Mouse (Mus musculus): Measurements from ENCODE around the gene Spag6. TPM values are rescaled to one million over a fixed set of nuclear protein-coding genes. Genes with fewer than 3 reads are reported as not detected.

The Spag6 gene
- polyA plus RNA-seq, 1 experiment from 2014 or later = not detected

DNA sequence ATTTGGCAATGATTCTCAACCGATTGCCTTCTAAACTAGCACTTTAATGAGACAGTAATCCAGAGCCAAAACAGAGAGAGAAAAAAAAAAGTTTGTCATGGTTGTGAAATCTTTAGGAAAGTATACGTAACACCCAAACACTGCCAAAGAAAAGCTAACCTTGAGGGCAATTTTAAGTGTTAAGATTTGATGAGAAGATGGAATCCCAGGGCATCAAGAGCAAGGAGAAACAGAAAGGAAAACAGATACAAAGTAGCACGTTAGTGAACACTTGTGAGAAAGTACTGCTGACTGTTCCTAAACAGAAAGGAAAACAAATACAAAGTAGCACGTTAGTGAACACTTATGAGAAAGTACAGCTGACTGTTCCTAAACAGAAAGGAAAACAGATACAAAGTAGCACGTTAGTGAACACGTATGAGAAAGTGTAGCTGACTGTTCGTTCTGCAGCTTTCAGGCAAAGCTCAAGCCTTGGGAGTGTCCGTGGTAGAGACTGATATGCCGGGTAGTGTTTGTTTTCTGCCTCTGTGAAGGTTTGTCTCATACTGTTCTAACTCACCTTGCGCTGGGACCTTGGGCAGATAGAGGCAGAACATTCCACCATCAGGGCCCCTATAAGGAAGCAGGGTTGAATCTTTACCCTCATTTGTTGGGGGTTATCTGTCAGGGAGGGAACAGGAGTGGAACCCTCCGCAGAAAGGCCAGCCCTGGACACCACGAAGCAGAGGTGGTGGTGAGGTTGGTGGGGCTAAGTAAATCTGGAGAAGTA, 71.8 kb downstream of the Spag6 start:
- 13% methylated on average over 12 of the region's 12 CpGs for WGBS (ENCODE audit: insufficient replicate concordance)
- ATAC-seq (no peak), DNase-seq (peak; percentile 15)
- H3K27me3 ChIP-seq (ENCODE audit: insufficient read depth, low read length) = no peaks in the 10 kb centered on the region
- H3K36me3 ChIP-seq (replicated peaks; ENCODE audit: insufficient read depth, low read length) = no peaks in the 10 kb centered on the region
- H3K4me2 ChIP-seq (ENCODE audit: low read depth, low read length) = peak overlapping the region; percentile 88
- peak overlapping the region; percentile 77; the same call in 1 of the 2 replicates for H3K9ac ChIP-seq (replicated peaks)
- no peak for TF ChIP-seq CTCF (IDR thresholded peaks at IDR 0.05; ENCODE audit: low read depth)
- H3K4me1 ChIP-seq (ENCODE audit: insufficient read depth) = 0 out of 2 replicates have a peak, but pooled peaks cover 7% of the 10 kb centered on the region
- no peaks in the 10 kb centered on the region for H3K9me3 ChIP-seq (ENCODE audit: low read length)
- H3K27ac ChIP-seq (ENCODE audit: low read depth) = 0 out of 2 replicates have a peak overlapping the region, but pooled peaks have one; percentile 24
- peak overlapping the region; percentile 72 for H3K4me3 ChIP-seq (ENCODE audit: low read depth, low read length)

DNA sequence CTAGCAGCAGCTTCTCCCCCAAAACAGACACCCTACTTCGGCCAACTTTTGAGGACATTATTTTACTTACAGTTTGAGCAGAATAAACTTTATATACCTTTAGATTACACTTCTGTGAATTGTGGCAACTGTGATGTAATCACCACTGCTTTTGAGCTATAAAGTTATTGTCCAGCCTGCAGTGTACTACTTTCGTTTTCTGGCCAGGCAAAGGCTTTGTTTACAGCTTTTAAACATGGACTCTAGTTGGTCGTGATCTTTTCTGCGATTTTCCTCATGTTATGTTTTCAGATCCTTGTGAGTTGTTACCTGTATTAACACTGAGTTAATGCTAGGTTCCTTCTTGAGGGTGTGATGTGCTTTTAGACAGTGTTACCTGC, 72.6 kb downstream of the Spag6 start:
- Histone ChIP-seq H3K27ac (ENCODE audit: low read depth) (peak overlapping the region; percentile 87), H3K9ac (replicated peaks) (peak overlapping the region; percentile 77), H3K4me2 (ENCODE audit: low read depth, low read length) (peak overlapping the region; percentile 88), H3K4me1 (ENCODE audit: insufficient read depth) (0 out of 2 replicates have a peak, but pooled peaks cover 7% of the 10 kb centered on the region), H3K27me3 (ENCODE audit: insufficient read depth, low read length) (no peaks in the 10 kb centered on the region), H3K9me3 (ENCODE audit: low read length) (no peaks in the 10 kb centered on the region), H3K36me3 (replicated peaks; ENCODE audit: insufficient read depth, low read length) (no peaks in the 10 kb centered on the region), H3K4me3 (ENCODE audit: low read depth, low read length) (peak overlapping the region; percentile 72)
- no peak for TF ChIP-seq EP300 (IDR thresholded peaks at IDR 0.05; ENCODE audit: low read depth)
- WGBS (ENCODE audit: insufficient replicate concordance) = 24% methylated on average over 4 of the region's 4 CpGs
- no peak; the same call in 1 of the 2 replicates for ATAC-seq
- no peak for DNase-seq

DNA sequence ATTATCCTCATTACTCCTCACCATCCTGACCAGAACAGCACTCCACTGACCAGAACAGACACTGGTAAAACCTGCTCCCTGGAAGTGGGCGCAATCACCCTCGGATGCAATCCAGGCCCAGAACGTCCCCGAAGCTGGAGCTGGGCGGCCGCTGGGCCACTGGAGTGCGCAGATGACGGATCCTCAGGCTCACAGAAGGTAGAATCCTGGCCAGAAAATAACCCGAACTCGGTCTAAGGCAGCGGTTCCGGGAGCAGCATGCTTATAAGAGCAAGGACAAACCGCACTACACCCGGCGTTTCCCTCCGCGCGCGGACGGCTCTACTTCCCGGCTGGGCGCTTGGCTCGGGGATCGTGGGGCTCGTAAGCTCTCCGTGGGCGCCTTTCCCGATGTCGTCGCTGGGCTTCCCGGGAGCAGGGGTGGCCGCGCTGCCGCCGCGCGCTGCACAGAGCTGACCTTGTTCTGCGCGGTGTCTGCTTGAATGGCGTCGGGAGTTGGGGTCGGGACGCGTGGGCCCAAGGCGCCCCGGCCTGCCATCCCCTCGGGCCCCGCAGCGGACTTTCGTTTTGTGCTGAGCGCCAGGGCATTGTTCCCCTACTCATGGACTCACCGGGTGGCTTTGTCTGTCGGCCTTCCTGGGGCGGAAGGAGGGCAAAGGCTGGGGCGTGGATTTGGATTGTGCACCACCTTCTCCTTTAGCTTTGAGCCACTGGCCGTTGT, 73.1 kb downstream of the Spag6 start:
- no peaks in the 10 kb centered on the region for H3K36me3 ChIP-seq (replicated peaks; ENCODE audit: insufficient read depth, low read length)
- TF ChIP-seq CTCF (IDR thresholded peaks at IDR 0.05; ENCODE audit: low read depth) (no peak), EP300 (IDR thresholded peaks at IDR 0.05; ENCODE audit: low read depth) (no peak)
- no peaks in the 10 kb centered on the region for H3K9me3 ChIP-seq (ENCODE audit: low read length)
- peak overlapping the region; percentile 77 for H3K9ac ChIP-seq (replicated peaks)
- 0 out of 2 replicates have a peak, but pooled peaks cover 7% of the 10 kb centered on the region for H3K4me1 ChIP-seq (ENCODE audit: insufficient read depth)
- H3K27me3 ChIP-seq (ENCODE audit: insufficient read depth, low read length) = no peaks in the 10 kb centered on the region
- peak; percentile 87 for ATAC-seq
- DNase-seq = peak; percentile 84
- H3K27ac ChIP-seq (ENCODE audit: low read depth) = peak overlapping the region; percentile 87
- peak overlapping the region; percentile 72 for H3K4me3 ChIP-seq (ENCODE audit: low read depth, low read length)
- under 1% methylated on average over 51 of the region's 56 CpGs for WGBS (ENCODE audit: insufficient replicate concordance)
- H3K4me2 ChIP-seq (ENCODE audit: low read depth, low read length) = peak overlapping the region; percentile 88

DNA sequence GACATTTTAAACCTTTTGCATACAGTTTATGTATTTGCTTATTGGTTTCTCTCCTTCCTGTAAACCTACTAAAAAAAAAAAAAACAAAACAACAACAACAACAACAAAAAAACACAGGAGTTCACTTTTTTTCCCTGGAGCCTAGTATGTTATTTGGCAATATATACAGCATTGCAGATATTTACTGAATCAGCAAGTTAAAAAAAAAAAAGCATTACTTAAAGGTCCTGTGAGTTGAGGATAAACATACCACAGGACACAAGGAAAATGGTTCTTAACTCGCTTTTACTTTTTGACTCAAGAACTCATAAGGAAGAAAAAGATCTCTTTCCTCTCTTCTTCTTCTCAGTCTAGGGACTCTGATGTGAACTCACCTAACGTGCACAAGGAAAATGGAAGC, 74.6 kb downstream of the Spag6 start:
- Histone ChIP-seq H3K9me3 (ENCODE audit: low read length) (no peaks in the 10 kb centered on the region), H3K27me3 (ENCODE audit: insufficient read depth, low read length) (no peaks in the 10 kb centered on the region), H3K36me3 (replicated peaks; ENCODE audit: insufficient read depth, low read length) (no peaks in the 10 kb centered on the region), H3K27ac (ENCODE audit: low read depth) (no peak overlapping the region), H3K9ac (replicated peaks) (no peak overlapping the region), H3K4me1 (ENCODE audit: insufficient read depth) (0 out of 2 replicates have a peak, but pooled peaks cover 7% of the 10 kb centered on the region), H3K4me2 (ENCODE audit: low read depth, low read length) (no peak overlapping the region), H3K4me3 (ENCODE audit: low read depth, low read length) (no peak overlapping the region)
- 84% methylated on average over 2 of the region's 2 CpGs for WGBS (ENCODE audit: insufficient replicate concordance)
- TF ChIP-seq EP300 (IDR thresholded peaks at IDR 0.05; ENCODE audit: low read depth) = no peak
- TF ChIP-seq CTCF (IDR thresholded peaks at IDR 0.05; ENCODE audit: low read depth) = no peak
- DNase-seq = no peak
- no peak for ATAC-seq

DNA sequence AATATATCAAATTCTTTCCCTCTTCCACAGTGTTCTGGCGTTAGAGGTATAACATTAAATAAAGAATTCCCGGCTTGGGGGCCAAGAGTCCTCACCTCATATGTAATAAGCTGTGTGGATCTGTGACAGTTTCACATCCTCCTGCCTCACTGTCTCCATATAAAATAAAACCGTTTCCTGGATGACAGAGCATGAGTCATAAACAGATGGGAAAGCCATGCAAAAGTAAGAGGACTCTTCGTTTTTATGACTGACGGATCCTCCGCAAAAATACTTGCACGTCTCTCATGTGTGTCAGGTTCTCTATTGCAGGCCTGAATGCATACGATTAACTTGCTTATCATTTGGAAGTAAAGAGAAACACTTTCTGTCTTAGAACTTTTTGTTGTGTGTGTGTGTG, 78.6 kb downstream of the Spag6 start:
- no peak overlapping the region for H3K4me2 ChIP-seq (ENCODE audit: low read depth, low read length)
- H3K4me3 ChIP-seq (ENCODE audit: low read depth, low read length) = no peak overlapping the region
- WGBS (ENCODE audit: insufficient replicate concordance) = 75% methylated on average over 8 of the region's 8 CpGs
- TF ChIP-seq EP300 (IDR thresholded peaks at IDR 0.05; ENCODE audit: low read depth) (no peak), CTCF (IDR thresholded peaks at IDR 0.05; ENCODE audit: low read depth) (no peak)
- no peaks in the 10 kb centered on the region for H3K27me3 ChIP-seq (ENCODE audit: insufficient read depth, low read length)
- H3K9me3 ChIP-seq (ENCODE audit: low read length) = no peaks in the 10 kb centered on the region
- no peak for DNase-seq
- H3K9ac ChIP-seq (replicated peaks) = no peak overlapping the region
- no peaks in the 10 kb centered on the region for H3K4me1 ChIP-seq (ENCODE audit: insufficient read depth)
- no peaks in the 10 kb centered on the region for H3K36me3 ChIP-seq (replicated peaks; ENCODE audit: insufficient read depth, low read length)
- ATAC-seq = no peak
- no peak overlapping the region for H3K27ac ChIP-seq (ENCODE audit: low read depth)

DNA sequence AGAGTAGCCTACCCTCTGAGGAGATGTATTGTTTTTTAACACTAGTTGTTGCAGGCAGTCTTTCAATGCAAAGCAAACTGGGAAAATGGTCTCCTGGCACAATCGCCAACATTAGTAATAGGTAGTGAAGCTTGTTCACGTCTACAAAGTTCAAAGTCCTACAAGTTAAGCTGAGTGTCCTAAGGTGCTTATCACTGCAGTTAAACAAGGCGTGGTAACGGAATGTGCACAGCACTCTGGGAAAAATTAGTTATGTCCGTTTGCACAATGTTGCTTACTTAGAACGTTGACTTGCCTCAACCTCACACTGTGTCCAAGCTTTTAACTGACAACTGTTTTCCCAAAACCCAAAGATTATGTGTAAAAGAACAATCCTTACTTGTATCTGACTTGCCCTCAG, 80.5 kb downstream of the Spag6 start:
- WGBS (ENCODE audit: insufficient replicate concordance) = 59% methylated on average over 6 of the region's 6 CpGs
- H3K9me3 ChIP-seq (ENCODE audit: low read length) = no peaks in the 10 kb centered on the region
- no peak overlapping the region for H3K27ac ChIP-seq (ENCODE audit: low read depth)
- TF ChIP-seq CTCF (IDR thresholded peaks at IDR 0.05; ENCODE audit: low read depth) = no peak
- H3K4me2 ChIP-seq (ENCODE audit: low read depth, low read length) = no peak overlapping the region
- no peaks in the 10 kb centered on the region for H3K4me1 ChIP-seq (ENCODE audit: insufficient read depth)
- no peaks in the 10 kb centered on the region for H3K36me3 ChIP-seq (replicated peaks; ENCODE audit: insufficient read depth, low read length)
- ATAC-seq (0 out of 2 replicates have a peak, but pooled peaks have one; percentile 27), DNase-seq (no peak)
- no peak overlapping the region for H3K4me3 ChIP-seq (ENCODE audit: low read depth, low read length)
- H3K9ac ChIP-seq (replicated peaks) = no peak overlapping the region
- H3K27me3 ChIP-seq (ENCODE audit: insufficient read depth, low read length) = no peaks in the 10 kb centered on the region

All from liver, postnatal 0 days (tissue).